Mouse (Mus musculus): ENCODE measurements at regions not wholly inside any gene's neighbourhood (a gene's known extent, or its start where the extent isn't known, plus 50 kb on each side); places are given as distances from the start of the nearest gene placed in this dataset.

- DNase-seq: no peak
These were observed 55.3 kb upstream of the Sdk2 start for GRCm38 (mm10) chr11:114122175-114122574.

- DNase-seq: no peak
These were observed 52.3 kb upstream of the Sdk2 start for GRCm38 (mm10) chr11:114119135-114119534.
